Mouse (Mus musculus) right cerebral cortex, adult 2 months (tissue): ENCODE measurements around the gene Lhpp.

Experiments used
- DNase-seq, 2 experiments: peaks; one replicate each; pipeline ENCODE4 v3.0.0; 2021 to 2022; ENCODE audit warnings: low spot score in 2 of 2

The Lhpp gene

DNA sequence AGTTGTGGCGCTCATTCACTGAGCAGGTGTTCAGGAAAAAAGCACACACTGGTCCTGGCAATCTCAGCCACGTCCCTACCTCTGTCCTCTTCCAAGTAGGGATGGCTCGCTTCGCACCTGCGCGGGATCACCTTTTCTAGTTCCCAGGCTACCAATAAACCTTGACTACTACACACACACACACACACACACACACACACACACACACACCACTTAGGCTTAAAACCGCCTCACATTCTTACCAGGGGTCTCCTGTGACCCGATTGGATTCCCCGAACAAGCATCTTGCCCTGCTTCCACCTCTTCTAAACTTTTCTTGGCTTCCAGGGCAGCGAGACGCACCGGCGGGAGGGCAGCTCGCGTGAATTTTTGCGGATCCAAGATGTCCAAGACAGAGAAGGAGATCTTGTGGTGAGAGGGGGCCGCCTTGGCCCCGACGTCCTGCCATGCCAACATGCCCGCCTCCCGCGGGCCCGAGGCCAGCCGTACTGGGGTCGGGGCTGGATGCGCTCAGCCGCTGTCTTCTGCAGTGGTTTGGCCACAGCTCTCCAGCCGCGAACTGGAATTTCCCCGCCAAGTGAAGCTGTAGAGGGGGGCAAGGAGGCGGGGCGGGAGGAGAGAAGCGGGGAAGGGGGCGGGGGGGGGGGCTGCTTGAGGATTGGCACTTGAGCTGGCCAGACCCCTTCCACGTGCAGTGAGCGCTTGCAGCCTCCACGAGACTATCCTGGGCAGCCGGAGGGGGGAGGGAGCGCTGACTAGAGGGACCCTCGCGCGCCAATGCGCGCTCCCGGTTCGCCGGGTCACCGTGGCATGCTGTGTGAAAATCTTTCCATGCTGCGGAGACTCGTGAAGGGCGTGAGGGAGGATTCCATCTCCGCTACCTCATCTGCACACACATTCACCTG is 11.1 kb upstream of the Lhpp start, which contains the start of gene Nkx1-2:
Gene Nkx1-2 (minus strand): TSS at position 567 of the 905 bp plus-strand sequence.
- no peak for DNase-seq

DNA sequence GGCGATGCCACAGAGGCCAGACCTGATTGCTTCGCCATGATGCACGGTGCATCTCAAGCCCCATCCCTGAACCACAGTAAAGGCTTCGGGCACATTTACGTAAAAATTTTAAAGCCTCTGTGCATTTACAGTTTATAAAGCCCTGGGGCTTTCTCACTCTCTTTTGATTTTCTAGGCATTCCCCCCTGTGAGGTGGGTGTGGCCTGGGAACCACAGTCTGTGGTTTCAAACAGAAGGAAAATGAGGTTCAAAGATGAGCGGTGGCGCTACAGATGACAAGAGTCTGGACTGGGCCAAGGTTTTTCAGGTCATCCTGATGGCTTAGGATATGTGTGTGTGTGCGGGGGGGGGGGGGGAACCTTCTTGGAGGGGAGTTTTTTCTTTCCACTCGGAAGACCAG is 10.4 kb upstream of the Lhpp start:
- DNase-seq = no peak

DNA sequence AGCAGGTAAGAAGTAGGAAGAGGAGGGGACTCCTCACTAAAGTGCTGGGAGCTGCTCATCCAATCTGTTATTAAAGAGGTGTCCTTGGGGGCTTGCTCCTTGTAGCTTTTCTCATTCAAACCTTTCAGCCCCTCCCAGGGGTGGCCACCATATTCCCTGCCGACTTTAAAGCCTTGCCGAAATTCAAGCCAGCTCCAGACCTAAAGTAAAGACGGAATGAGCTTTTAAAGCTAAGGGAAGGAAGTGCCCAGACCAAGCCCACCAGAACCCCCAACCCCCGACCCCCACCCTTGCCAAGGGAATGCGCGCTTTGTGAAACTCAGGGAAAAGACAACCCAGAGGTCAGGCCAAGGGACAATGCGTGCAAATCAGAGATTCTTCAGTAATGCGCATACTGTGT is 9.5 kb upstream of the Lhpp start:
- no peak for DNase-seq

DNA sequence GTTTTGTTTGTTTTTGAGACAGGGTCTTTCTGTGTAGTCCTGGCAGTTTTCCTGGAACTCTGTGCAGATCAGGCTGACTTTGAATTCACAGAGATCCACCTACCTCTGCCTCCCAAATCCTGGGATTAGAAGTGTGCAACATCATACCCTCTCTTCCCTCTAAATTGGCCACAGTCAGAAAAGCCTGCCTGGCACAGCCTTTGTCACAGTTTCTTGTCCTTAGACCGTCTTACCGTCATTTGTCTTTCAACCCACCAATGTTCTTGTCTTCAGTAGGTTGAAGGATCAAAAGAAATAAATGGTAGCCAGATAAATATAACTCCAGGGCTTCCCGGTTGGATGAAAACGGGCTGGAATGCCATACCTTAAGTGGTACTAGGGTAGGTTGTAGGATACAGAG is 5.7 kb upstream of the Lhpp start:
- no peak for DNase-seq

DNA sequence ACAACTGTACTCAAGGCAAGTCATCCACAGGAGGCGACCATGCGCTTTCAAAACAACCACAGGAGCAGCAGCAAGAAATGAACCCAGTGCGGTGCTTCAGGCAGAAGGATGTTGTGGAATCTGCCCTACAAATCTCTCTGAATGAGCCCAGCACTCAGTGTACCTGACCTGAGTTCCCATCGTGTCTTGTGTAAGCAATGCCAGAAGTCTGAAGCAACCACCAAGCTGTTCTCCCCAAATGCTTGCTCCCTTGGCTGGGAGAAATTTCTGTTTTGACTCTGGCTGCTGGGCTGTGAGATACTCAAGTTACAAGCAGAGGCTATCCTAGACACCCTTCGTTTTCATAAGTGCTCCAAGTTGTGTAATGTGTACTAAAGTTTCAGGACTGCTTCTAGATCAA is 4.7 kb upstream of the Lhpp start:
- DNase-seq = no peak

DNA sequence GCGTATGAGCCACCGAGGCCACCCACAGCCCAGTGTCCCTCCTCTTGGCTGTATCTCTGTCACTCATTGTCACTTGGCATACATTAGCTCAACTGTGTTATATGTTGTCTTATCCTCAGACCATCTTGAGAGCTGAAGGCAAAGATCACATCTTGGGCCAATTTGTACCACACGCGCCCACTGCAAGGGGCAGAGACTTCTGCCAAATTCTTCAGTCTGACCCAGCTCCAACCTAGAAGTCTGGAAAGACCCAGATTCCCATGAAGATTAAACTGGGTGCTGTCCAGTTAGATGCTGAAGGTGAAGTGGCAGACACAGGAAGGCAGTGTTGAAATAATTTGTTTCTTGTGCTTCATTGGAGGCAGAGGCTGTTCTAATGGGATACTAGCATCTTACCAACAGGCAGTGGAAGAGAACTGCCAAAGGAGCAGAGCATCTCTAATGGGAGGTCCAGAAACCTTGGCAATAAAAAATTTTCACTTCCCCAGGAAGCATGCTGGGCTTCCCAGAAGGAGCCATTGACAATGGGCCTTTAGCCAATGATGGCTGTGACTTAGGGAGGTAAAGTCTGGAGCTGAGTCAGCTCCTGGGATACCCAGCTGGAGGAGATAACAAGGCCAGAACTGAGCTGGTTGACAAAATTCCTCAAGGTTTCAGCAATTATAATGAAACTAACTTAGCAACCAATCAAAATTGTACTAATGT is 2.0 kb upstream of the Lhpp start:
- no peak for DNase-seq

DNA sequence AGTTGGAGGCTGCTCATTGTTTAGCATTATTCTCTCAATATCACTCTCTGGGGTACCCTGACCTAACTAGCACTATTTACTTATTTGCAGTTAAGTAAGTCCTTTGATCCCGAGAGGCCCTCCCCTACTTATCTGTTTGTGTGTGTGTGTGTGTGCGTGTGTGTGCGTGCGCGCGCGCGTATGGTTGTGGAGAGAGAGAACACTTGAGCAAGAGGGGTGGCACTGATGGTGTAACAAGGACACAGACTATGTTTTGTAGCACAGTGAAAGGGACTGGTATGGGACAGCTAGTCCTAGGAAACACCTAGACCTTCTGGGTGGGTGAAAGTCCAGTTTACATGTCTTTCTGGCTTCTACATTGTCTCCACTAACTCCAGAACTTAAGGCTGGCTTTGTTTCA is 1.1 kb downstream of the Lhpp start:
- no peak for DNase-seq

DNA sequence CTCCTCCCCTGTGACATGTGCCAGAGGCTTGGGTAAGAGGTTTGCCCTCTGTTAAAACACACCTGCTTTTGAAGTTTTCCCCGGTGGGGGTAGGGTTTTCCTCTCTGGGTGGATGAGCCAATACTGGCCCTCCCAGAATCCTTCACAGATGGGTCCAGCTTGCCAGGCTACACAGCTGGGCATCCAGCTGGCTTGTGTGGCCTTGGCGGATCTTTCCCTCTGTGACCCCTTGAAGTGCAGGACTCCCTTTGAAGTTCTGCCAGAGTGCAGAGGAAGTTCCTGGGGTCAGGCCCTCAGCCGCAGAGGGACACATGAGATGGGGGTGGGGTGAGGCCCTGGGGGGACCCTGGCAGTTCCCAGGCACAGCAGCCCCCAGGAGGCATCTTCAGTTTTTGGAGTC is 4.9 kb downstream of the Lhpp start:
- DNase-seq = no peak

DNA sequence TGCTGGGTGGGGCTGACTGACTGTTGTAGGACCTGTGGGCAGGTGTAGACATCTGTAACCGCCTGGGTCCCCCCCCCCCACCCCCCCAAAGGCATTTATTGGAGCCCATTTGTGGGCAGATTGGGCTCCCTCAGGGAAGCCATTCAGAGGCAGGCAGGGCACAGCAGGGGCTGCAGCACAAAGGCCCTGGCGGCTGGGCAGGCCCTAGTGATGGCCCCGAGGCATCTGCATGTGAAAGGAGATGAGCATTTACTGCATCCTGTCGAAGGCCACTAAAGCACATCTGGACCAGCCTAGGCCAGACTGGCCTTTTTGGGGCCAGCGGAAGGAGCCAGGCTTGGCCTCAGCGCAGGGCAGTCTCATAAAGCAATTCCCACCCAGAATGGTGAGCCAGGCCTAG is 6.0 kb downstream of the Lhpp start:
- no peak for DNase-seq

DNA sequence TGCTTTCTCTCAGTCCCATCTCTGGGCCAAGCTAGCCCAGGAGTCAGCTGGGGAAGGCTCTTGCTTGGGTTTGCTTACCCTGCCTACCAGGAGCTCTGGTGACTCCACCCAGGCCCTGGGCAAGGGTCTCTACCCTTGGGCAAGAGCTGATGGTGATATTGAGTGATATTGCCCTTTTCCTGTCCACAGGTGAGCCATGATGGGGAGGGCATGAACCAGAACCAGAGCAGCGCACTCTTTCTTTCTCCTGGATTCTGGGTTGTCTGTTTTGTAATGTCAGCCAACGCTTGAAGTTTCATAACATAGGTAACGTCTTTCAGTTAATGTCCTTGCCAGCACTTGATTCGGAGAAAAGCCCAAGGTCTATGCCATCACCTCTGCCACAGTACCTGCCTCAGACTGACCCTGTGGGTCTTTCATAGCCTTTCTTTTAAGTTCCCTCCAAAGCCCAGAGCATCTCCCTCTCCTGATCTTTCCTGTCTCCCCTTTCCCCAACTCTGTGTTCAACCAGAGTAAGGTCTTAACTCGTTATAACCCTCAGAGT is 6.7 kb downstream of the Lhpp start:
- no peak for DNase-seq

DNA sequence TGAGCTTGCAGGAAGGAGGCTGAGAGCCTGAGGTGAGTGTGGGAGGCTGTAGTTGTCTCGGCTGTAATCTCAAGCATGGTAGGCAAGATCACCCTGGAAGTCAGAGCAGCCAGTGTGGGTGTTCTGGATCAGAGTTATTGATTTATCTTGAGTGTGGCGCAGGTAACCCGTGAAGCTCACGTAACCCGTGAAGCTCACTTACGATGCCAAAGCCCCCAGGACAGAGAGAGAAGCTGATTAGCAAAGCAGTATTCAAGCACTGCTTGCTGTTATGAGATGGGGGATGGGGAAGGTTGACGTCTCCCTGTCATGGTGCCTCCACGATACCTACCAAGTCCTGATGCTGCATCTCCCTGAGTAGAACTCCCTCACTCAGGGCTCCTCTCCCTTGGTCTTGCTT is 9.1 kb downstream of the Lhpp start:
- no peak for DNase-seq

DNA sequence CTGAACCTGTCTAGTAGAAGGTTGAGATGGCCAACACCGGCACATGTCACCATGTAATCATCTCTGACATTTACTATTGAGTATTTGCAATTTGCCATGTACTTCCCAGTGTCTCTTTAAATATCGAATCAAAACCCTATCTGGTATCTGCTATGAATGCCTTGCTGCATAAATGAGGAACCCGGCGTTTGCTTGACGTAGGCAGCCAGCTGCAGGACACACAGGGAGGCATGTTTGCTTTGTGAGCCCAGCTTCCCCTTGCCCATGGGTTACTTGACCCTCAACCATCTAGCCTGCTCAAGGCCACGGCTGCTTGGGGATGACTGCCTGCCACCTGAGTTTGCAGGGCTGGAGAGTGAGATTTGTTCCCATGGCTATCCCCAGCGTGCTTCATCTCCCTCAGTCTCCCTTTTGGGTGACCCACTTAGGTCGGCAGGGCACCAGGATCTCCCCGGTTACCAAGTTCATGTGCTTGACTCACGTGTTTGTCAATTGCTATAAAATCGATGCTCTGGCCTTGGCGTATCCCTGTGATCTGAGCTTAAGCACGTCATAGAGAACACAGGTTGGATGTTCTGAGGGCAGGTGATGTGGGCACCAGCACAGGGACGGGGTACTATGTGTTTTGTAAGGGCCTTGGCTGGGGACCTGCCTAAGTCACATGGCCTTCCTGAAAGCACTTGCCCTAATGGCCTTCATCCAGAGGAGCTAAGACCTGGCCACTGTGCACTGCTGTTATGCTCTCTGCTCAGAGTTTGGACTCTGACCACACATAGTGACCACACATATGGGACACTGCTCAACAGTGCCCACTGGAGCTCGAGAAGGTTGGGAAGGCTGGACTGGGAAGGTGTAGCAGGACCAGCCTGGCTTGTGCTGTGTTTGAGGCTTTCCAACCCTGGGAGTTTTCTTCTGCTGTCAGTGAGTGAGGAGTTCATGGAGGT is 9.8 kb downstream of the Lhpp start:
- no peak for DNase-seq

DNA sequence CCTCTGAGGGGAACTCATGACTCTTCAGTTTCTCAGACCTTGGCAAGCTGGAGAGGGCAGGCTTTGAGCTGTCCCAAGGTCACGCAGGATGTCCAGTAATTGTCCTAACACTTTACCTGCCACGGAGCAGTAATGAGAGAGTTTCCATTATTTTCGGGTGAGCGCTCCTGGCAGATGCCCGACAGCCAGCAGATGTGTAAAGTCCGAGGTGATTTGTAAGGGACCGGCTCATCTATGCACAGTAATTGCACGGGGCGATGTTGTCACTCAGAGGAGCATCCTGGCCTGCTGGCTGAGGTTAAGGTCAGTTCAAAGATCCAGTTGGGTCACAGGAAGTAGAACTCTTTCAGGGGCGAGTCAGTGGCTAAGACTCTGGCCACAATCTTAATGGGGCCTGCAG is 13.7 kb downstream of the Lhpp start:
- DNase-seq = no peak

DNA sequence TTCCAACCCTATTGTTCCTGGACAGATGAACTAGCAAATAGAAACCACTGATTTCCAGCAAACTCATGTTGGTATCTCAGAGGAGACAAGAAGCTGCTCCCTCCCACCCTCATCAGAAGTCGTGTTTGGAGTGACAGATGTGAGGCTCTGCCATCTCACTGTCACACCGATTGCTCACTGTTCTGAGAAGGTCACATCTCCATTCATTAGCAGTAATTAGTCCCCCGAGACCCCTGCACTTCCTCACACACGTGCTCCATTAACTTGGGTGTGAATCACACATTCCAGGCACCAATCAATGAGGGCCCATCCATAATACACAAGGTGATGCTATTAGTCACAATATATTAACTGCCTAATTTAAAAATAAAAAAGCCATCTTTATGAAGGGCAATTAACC is 15.7 kb downstream of the Lhpp start:
- DNase-seq = no peak

DNA sequence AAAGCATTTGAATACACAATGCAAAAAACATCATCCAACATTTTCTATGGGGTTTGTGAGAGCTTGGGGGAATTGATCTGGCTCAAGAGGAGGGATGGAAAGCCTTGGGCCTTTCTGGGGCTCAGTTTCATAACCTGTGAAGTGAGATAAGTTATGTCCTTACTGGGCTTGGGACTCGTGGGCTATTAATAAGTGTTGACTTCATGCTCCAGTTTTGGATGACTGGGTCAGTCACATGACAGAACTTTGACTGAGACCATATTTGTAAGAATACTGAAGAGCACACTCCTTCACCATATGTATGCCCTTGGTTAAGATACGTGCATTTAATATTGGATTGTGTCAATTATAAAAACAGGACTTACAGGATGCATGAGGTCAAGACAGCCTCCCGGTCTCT is 17.0 kb downstream of the Lhpp start:
- DNase-seq = no peak

DNA sequence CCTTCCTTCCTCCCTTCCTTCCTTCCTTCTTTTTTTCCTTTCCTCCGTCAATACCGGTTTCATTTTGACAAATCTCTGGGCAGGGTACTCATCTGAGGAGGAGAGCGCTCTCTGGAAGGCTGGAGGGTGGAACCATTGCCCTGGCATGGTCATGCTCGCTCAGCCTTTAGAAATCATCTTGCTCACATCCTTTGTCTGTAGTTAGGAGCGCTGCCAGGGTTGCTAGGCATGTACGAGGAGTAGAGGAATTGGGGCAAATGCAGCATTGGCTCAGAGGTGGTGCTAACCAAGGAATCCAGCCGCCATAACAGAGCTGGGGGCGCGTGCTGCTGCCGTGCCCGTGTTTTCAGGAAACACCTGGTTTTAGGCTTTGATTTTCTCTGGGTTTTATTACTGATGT is 20.9 kb downstream of the Lhpp start:
- DNase-seq = peak; percentile 56 to 61

DNA sequence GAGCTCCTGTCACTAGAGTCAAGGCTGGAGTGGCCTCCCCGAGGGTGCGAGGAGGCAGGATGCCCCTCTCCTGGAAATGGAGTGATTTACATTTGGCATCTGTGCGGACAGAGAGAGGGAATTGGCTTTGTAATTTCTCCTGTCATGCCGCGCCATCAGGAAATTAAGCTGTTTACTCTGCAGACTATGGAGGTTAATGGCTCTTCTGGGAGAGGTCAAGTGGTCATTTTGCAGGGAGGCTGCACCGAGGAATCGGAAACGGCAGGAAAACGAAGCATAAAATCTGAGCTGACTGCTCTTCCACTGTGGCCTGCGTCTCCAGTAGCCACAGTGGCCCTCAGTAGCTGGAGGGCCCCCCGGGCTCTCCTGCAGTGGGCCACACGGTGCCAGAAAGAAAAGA is 26.9 kb downstream of the Lhpp start:
- DNase-seq = no peak

DNA sequence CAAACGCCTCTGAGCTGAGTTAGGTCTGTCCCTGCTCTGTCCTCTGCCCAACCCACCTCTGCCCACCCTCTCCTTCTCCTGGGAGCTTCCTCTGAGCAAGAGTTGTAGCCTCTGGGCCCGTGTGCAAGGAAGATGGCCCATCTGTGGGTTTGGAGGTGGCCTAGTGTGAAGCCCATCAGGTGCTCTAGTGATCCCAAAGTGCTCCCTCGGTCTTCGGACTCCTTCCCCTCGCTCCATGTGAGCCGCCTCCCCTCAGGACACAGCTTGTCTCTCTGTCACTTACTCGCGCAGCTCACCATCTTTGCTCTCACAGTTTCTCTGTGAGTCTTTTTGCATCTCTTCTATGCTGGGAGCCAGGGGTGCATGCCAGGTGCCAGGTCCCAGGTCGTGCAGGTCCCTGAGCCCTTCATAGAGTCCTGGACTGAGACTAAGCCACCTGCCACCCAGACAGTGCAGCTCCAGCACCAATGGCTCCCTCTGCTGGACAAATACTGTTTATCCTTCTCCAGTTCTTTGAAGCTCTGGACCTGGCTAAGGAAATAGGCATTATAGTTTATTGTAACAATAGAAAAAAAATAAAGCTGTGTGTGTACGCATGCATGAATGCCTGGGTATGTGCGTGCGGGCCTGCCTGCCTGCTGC is 28.1 kb downstream of the Lhpp start:
- DNase-seq = peak in 1 of 2 experiments; percentile 56

DNA sequence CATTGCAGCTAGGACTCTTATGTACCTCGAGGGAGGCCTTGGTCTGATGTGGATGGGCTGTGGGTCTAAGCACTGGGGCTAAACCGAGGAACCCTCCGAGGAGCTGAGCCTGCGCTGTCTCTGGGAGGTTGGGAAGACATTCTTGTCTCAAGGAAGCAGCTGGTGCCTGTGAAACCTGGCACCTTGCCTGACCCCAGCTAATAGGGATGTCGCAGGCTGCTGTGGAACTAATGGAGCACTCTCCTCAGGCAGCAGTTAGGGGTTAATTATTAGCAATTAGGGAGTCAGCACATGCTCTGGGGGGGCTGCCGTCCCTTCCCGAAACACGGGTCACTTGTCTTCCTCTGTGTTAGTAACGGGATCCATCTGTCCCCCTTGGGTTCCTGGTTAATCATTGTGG is 30.5 kb downstream of the Lhpp start:
- DNase-seq = peak in 1 of 2 experiments; percentile 24

DNA sequence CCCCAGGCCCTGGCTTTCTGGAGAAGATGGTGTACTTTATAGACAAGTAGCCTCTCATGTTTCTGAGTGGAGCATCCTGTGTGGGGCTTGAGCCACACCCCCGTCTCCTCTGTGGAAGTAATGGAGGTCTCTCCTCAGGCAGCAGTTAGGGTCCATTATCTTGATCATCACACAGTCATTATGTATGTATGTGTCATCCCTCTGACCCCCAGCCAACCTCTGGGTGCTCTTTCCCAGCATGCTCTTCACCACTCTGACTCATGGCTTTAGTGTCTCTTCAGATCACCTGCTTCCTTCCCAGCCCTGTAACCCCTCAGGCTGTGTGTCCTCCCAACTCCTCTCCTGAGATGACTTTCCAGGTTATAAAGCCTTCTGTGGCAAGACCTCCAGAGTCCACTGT is 31.2 kb downstream of the Lhpp start:
- DNase-seq = no peak

DNA sequence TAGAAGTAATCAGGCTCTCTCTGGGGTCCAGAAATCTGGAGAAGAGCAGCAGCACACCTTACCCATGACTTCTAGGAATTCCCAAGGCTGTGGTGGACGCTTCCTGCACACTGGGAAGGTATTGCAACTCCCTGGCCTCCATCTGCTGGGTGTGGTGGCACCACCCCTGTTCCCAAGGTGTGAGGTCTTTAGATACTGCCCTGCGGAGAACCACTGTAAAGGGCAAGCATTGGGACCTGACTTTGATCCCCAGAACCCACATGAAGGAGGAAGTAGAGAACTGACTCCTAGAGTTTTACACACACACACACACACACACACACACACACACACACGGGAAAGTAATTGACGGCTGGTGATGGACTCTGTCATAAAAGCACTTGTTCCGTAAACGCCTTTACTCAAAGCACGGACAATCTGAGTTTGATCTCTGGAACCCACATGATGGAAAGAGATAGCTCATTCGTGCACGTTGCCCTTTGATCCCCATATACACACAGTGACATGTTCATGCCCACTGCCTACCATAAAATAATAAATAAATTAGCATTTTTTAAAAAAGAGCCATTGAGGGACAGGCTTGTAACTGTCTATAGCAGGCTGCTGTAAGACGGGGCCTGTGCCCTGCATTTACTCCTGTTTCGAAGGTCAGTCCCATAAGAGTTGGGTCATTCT is 34.3 kb downstream of the Lhpp start:
- DNase-seq = no peak
